Mouse (Mus musculus): ENCODE data around the gene Mettl18. TPM values are rescaled to one million over a fixed set of nuclear protein-coding genes. Genes with fewer than 3 reads are reported as not detected.

The Mettl18 gene
- total and polyA plus RNA-seq, 2 experiments from 2014 or later, result 3.6 to 4.9 TPM

DNA sequence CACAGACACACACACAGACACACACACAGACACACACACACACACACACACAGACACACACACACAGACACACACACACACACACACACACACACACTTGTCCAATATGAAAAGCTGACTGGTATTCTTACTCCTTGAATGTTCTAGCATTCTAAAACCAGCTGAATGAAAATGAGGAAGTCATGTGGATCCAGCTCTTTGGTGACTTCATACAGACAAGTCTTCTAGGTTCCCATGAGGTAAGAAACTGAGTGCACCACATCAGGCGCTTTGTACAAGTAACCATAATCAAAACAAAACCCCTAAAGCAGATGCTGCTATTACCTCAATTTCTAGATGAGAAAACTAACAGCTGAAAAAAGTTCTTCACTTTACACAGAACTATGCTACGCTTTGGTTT is 19.6 kb upstream of the Mettl18 start:
- no peak overlapping the region for H3K4me3 ChIP-seq (ENCODE audit: low read depth, low read length)
- H3K27ac ChIP-seq (ENCODE audit: low read depth, low read length), result no peak overlapping the region
- ATAC-seq (ENCODE audit: low FRiP score) (no peak), DNase-seq (ENCODE audit: low spot score) (no peak)
- H3K9me3 ChIP-seq (ENCODE audit: low read length), result no peaks in the 10 kb centered on the region
- H3K4me2 ChIP-seq (ENCODE audit: low read depth, low read length, poor library complexity, severe bottlenecking), result no peak overlapping the region
- 93% methylated on average over 2 of the region's 2 CpGs for WGBS
- H3K36me3 ChIP-seq (ENCODE audit: insufficient read depth, low read length), result 0 out of 2 replicates have a peak, but pooled peaks cover 3% of the 10 kb centered on the region
- H3K9ac ChIP-seq (replicated peaks; ENCODE audit: low read length, poor library complexity, severe bottlenecking), result no peak overlapping the region
- TF ChIP-seq CTCF (IDR thresholded peaks at IDR 0.05), result no peak
- no peaks in the 10 kb centered on the region for H3K4me1 ChIP-seq (ENCODE audit: insufficient read depth, low read length)
- no peaks in the 10 kb centered on the region for H3K27me3 ChIP-seq (ENCODE audit: insufficient read depth, low read length)

DNA sequence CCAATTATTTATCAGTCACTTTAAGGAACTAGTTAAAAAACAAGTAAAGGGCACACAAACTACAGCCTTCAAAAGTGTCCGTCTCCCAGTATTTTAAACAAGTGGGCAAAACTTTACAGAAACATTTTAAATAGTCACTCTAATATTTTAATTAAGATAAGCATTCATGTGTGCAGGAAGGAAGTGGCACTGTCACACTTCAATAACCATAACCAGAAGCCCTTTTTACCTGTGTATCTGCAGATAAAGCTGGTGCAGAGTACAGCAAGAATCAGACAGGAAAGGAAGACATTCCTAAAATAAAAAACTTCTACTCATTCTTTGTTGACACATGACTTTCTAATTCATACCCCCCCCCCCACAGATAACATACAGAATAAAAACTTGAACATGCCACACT is 18.2 kb upstream of the Mettl18 start:
- ATAC-seq (ENCODE audit: low FRiP score) (no peak), DNase-seq (ENCODE audit: low spot score) (no peak)
- 80% methylated on average over 1 of the region's 1 CpGs for WGBS
- Histone ChIP-seq H3K27me3 (ENCODE audit: insufficient read depth, low read length) (no peaks in the 10 kb centered on the region), H3K4me1 (ENCODE audit: insufficient read depth, low read length) (no peaks in the 10 kb centered on the region), H3K4me2 (ENCODE audit: low read depth, low read length, poor library complexity, severe bottlenecking) (no peak overlapping the region), H3K9me3 (ENCODE audit: low read length) (no peaks in the 10 kb centered on the region), H3K9ac (replicated peaks; ENCODE audit: low read length, poor library complexity, severe bottlenecking) (no peak overlapping the region), H3K27ac (ENCODE audit: low read depth, low read length) (no peak overlapping the region), H3K36me3 (ENCODE audit: insufficient read depth, low read length) (0 out of 2 replicates have a peak, but pooled peaks cover 5% of the 10 kb centered on the region), H3K4me3 (ENCODE audit: low read depth, low read length) (no peak overlapping the region)
- no peak for TF ChIP-seq CTCF (IDR thresholded peaks at IDR 0.05)

DNA sequence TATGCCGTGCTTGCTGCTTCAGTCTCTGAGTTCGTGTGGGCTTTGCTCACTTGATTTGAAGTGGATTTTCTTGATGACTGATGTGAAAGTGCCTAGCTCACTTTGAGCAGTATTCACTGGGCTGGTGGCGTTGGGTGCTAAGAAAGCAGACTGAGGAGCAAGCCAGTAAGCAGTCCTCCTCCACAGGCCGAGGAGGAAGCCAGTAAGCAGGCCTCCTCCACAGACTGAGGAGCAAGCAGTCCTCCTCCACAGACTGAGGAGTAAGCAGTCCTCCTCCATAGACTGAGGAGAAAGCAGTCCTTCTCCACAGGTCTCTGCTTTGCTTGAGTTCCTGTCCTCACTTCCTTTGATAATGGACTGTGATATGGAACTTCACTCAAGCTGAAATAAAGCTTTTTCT is 2.3 kb upstream of the Mettl18 start:
- H3K27ac ChIP-seq (ENCODE audit: low read depth, low read length), result no peak overlapping the region
- H3K27me3 ChIP-seq (ENCODE audit: insufficient read depth, low read length), result no peaks in the 10 kb centered on the region
- no peaks in the 10 kb centered on the region for H3K4me1 ChIP-seq (ENCODE audit: insufficient read depth, low read length)
- H3K9ac ChIP-seq (replicated peaks; ENCODE audit: low read length, poor library complexity, severe bottlenecking), result no peak overlapping the region
- 88% methylated on average over 4 of the region's 4 CpGs for WGBS
- H3K36me3 ChIP-seq (ENCODE audit: insufficient read depth, low read length), result no peaks in the 10 kb centered on the region
- DNase-seq (ENCODE audit: low spot score) (no peak), ATAC-seq (ENCODE audit: low FRiP score) (no peak)
- H3K9me3 ChIP-seq (ENCODE audit: low read length), result no peaks in the 10 kb centered on the region
- no peak overlapping the region for H3K4me3 ChIP-seq (ENCODE audit: low read depth, low read length)
- H3K4me2 ChIP-seq (ENCODE audit: low read depth, low read length, poor library complexity, severe bottlenecking), result no peak overlapping the region
- no peak for TF ChIP-seq CTCF (IDR thresholded peaks at IDR 0.05)

DNA sequence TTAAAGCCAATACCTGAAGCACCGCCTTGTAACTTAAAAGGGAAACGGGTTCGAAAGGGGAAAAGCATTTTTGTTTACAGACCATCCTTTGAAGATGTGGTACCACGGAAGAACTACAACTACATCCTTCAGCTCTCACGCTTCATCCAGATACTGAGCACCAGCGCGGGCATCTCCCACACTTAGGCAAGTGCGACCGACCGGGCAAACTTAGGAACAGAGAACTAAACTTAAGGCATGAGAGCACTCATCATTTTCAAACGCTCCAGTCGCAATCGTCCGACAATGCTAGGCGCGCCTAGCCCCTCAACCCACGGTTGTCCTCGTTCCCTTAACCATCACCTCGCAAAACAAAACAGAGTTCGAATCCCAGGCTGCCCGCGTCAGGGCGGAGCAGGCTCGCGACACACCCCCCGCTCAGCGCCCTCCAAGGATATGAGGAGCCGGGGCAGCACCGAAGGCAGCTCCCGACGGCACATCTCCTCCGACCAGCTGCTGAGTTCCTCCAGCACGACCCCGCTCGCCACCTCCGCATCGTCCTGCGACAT is 442 bp upstream of the Mettl18 start:
- H3K4me1 ChIP-seq (ENCODE audit: insufficient read depth, low read length), result no peaks in the 10 kb centered on the region
- WGBS, result under 1% methylated on average over 38 of the region's 38 CpGs
- peak; percentile 64 for ATAC-seq (ENCODE audit: low FRiP score)
- H3K9ac ChIP-seq (replicated peaks; ENCODE audit: low read length, poor library complexity, severe bottlenecking), result peak overlapping the region; percentile 70
- no peaks in the 10 kb centered on the region for H3K27me3 ChIP-seq (ENCODE audit: insufficient read depth, low read length)
- H3K27ac ChIP-seq (ENCODE audit: low read depth, low read length), result peak overlapping the region; percentile 75; the same call in 1 of the 2 replicates
- TF ChIP-seq CTCF (IDR thresholded peaks at IDR 0.05), result no peak
- peak overlapping the region; percentile 78 for H3K4me3 ChIP-seq (ENCODE audit: low read depth, low read length)
- H3K9me3 ChIP-seq (ENCODE audit: low read length), result no peaks in the 10 kb centered on the region
- peak; percentile 10 for DNase-seq (ENCODE audit: low spot score)
- peak overlapping the region; percentile 83 for H3K4me2 ChIP-seq (ENCODE audit: low read depth, low read length, poor library complexity, severe bottlenecking)
- H3K36me3 ChIP-seq (ENCODE audit: insufficient read depth, low read length), result no peaks in the 10 kb centered on the region

DNA sequence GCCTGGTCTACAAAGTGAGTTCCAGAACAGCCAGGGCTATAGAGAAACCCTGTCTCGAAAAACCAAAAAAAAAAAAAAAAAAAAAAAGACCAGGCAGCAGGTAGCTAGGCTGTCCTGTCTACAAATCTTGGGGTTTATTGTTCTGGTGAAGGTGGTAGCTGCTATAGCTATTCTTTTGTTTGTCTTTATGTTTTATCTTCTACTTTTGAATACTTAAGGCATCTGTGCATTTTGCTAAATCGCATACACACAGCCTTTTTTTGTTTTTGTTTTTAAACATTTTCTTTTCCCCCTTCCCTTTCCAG is 872 bp downstream of the Mettl18 start:
- peak overlapping the region; percentile 75 for H3K27ac ChIP-seq (ENCODE audit: low read depth, low read length)
- H3K9ac ChIP-seq (replicated peaks; ENCODE audit: low read length, poor library complexity, severe bottlenecking), result peak overlapping the region; percentile 70; the same call in 1 of the 2 replicates
- TF ChIP-seq CTCF (IDR thresholded peaks at IDR 0.05), result no peak

DNA sequence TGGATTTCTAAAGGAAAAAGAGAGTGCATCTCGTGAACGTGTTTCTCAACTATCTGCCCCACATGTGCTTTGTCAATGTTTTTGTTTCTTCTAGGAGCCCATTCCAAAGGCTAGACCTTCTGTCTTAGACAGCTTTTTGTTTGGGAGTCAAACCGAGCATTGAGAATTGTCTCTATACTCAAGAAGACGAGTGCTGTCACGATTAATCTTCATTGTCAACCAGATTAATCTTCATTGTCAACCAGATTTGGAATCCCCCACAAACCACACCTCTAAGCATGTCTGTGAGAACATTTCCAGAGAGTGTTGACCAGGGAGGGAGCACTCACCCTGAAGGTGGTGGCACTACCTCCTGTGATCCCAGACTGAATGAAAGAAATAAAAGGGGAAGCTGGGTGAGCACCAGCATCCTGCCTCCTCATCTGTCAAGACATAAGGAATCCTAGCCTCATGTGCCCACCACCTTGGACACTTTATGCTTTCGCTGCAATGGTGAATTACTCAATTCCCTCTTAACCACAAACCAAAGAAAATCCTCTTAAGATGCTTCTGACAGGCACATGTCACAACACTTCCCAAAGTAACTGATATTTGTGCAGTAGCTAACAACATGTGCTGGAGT is 7.3 kb downstream of the Mettl18 start:
- Histone ChIP-seq H3K9me3 (ENCODE audit: low read length) (no peaks in the 10 kb centered on the region), H3K4me2 (ENCODE audit: low read depth, low read length, poor library complexity, severe bottlenecking) (no peak overlapping the region), H3K27ac (ENCODE audit: low read depth, low read length) (no peak overlapping the region), H3K36me3 (ENCODE audit: insufficient read depth, low read length) (no peaks in the 10 kb centered on the region), H3K4me3 (ENCODE audit: low read depth, low read length) (no peak overlapping the region), H3K27me3 (ENCODE audit: insufficient read depth, low read length) (no peaks in the 10 kb centered on the region), H3K9ac (replicated peaks; ENCODE audit: low read length, poor library complexity, severe bottlenecking) (no peak overlapping the region), H3K4me1 (ENCODE audit: insufficient read depth, low read length) (no peaks in the 10 kb centered on the region)
- WGBS, result 46% methylated on average over 6 of the region's 6 CpGs
- no peak for DNase-seq (ENCODE audit: low spot score)
- TF ChIP-seq CTCF (IDR thresholded peaks at IDR 0.05), result no peak
- ATAC-seq (ENCODE audit: low FRiP score), result no peak

More for the DNA sequence above, 872 bp downstream of the Mettl18 start:
- Histone ChIP-seq H3K36me3 (ENCODE audit: insufficient read depth, low read length) (no peaks in the 10 kb centered on the region), H3K27me3 (ENCODE audit: insufficient read depth, low read length) (no peaks in the 10 kb centered on the region), H3K9me3 (ENCODE audit: low read length) (no peaks in the 10 kb centered on the region), H3K4me1 (ENCODE audit: insufficient read depth, low read length) (no peaks in the 10 kb centered on the region), H3K4me3 (ENCODE audit: low read depth, low read length) (peak overlapping the region; percentile 78), H3K4me2 (ENCODE audit: low read depth, low read length, poor library complexity, severe bottlenecking) (peak overlapping the region; percentile 56)
- ATAC-seq (ENCODE audit: low FRiP score) (no peak; the same call in 1 of the 2 replicates), DNase-seq (ENCODE audit: low spot score) (no peak)
- 83% methylated on average over 1 of the region's 2 CpGs for WGBS
